Mouse (Mus musculus) heart, adult 2 months (tissue): ENCODE data around the gene Amigo1. TPM values are rescaled to one million over a fixed set of nuclear protein-coding genes. Genes with fewer than 3 reads are reported as not detected.

Experiments used
- DNase-seq, 2 experiments: peaks; one replicate each; pipeline ENCODE4 v3.0.0; 2021
- H3K27ac ChIP-seq: fragments of 200-600 bp; 2 replicates; pipeline ENCODE4 v1.8.1; 2022
- H3K27me3 ChIP-seq: fragments of 200-500 bp; 2 replicates; pipeline ENCODE4 v1.6.1; 2012; ENCODE audit warnings: mild to moderate bottlenecking, low read length, inconsistent platforms, mixed read lengths; ENCODE audit not compliant: control insufficient read depth, insufficient read depth
- H3K36me3 ChIP-seq: fragments of 200-500 bp; 2 replicates; pipeline ENCODE4 v1.6.1; 2012; ENCODE audit warnings: low read length, inconsistent platforms; ENCODE audit not compliant: control insufficient read depth, insufficient read depth
- H3K4me1 ChIP-seq: fragments of 200-500 bp; 2 replicates; pipeline ENCODE4 v1.6.1; 2011; ENCODE audit warnings: low read length; ENCODE audit not compliant: control insufficient read depth, insufficient read depth
- H3K4me3 ChIP-seq: fragments of 200-600 bp; 2 replicates; pipeline ENCODE4 v1.8.1; 2022
- H3K79me2 ChIP-seq: fragments of 200-500 bp; replicated peaks from 2 replicates; pipeline ENCODE4 v1.6.1; 2012; ENCODE audit warnings: mild to moderate bottlenecking, inconsistent platforms, low read length, moderate library complexity, mixed read lengths; ENCODE audit not compliant: control insufficient read depth, insufficient read depth
- H3K9ac ChIP-seq: fragments of 200-500 bp; 2 replicates; pipeline ENCODE4 v1.6.1; 2012; ENCODE audit warnings: low read depth, mild to moderate bottlenecking, control low read depth, inconsistent platforms, low read length, mixed read lengths
- CTCF ChIP-seq: fragments of 200-600 bp; IDR thresholded peaks from 2 replicates; pipeline ENCODE4 v1.8.1; 2022; ENCODE audit warnings: antibody characterized with exemption, mild to moderate bottlenecking, moderate library complexity
- EP300 ChIP-seq: fragments of 200-500 bp; IDR thresholded peaks from 2 replicates; pipeline ENCODE4 v1.6.1; 2011; ENCODE audit warnings: low read depth, low read length, control low read depth; ENCODE audit not compliant: insufficient read depth
- POLR2A ChIP-seq: fragments of 200-500 bp; IDR thresholded peaks from 2 replicates; pipeline ENCODE4 v1.6.1; 2011; ENCODE audit warnings: mild to moderate bottlenecking, low read depth, low read length, control low read depth; ENCODE audit not compliant: insufficient read depth
- WGBS: fragments of 180-500 bp; shearing (Covaris S2); methylation state at CpG from one replicate; pipeline ENCODE4 v1.1.7; 2018; 5-methylcytosine and 5-hydroxymethylcytosine counted together
- intact Hi-C: fragments of 180-260 bp; cut with DNase I; formaldehyde crosslinking; loops from one replicate; pipeline ENCODE4 v1.15.1; 2025
- polyA plus RNA-seq: library from polyadenylated mRNA; depleted of rRNA; stranded (reverse); fragments of >200 nt; gene quantifications from 2 replicates; pipeline ENCODE4 v1.2.3, GENCODE M21; 2012
- total RNA-seq, 2 experiments: library from RNA; stranded (reverse); gene quantifications; 2 replicates each; pipeline ENCODE4 v1.2.3; 2021

The Amigo1 gene
- total and polyA plus RNA-seq, 3 experiments, result 16.4 to 17.7 (median 16.8) TPM

DNA sequence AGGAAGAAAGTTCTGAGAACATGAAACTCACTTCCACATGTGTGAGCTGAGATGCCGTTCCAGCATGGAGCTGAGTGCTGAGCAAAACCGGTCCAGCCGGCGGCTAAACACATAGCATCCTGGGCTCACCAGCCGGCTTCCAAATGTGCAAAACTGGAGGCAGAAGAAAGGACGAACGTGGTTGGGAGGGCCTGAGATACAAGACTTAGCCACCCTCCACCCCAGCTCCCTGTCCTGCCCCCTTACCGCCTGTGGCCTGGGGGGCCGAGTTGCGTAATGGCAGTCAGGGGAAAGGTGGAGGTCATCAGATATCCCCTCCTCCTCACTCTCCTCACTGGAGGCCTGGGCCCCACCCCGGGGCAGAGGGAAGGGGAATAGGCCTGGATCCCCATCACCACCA, 18.3 kb downstream of the Amigo1 start:
- Histone ChIP-seq H3K27ac (no peak overlapping the region), H3K27me3 (no peaks in the 10 kb centered on the region), H3K79me2 (no peaks in the 10 kb centered on the region), H3K4me3 (no peak overlapping the region), H3K4me1 (peaks cover 1% of the 10 kb centered on the region; the same call in 1 of the 2 replicates), H3K36me3 (no peaks in the 10 kb centered on the region), H3K9ac (no peak overlapping the region)
- DNase-seq, result no peak
- intact Hi-C loops, result loop anchor here (1.0 to 5.0 kb wide), 2 partner anchors 40 to 132 kb away; no protein-coding TSS in a partner anchor
- TF ChIP-seq POLR2A (no peak), EP300 (no peak), CTCF (no peak)
- 87% methylated on average over 11 of the region's 11 CpGs for WGBS

DNA sequence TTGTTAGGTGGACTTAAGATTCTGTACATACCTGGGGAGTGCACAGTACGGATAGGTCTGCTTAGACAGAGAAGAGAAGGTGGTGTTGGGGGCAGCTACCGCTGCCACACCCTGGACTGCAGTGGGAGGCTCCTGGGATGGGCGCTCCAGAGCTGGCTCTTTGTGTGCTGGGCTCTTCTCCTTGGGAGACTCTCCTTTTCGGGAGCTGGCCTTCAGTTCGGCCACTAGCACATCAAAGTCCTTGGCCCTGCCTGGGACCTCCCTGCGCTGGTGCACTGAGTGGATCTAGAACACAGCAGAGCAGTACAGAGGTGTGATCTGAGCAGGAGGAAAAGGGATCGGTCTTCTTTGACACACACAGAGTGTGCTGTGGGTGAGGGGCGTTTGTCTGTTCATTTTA, 19.5 kb downstream of the Amigo1 start:
- no peaks in the 10 kb centered on the region for H3K36me3 ChIP-seq
- H3K9ac ChIP-seq, result no peak overlapping the region
- WGBS, result 89% methylated on average over 8 of the region's 8 CpGs
- no peaks in the 10 kb centered on the region for H3K79me2 ChIP-seq
- intact Hi-C loops, result no loop called here
- peaks cover 1% of the 10 kb centered on the region; the same call in 1 of the 2 replicates for H3K4me1 ChIP-seq
- H3K27ac ChIP-seq, result no peak overlapping the region
- no peaks in the 10 kb centered on the region for H3K27me3 ChIP-seq
- no peak overlapping the region for H3K4me3 ChIP-seq
- no peak for TF ChIP-seq EP300
- TF ChIP-seq CTCF, result no peak
- TF ChIP-seq POLR2A, result no peak
- no peak for DNase-seq

DNA sequence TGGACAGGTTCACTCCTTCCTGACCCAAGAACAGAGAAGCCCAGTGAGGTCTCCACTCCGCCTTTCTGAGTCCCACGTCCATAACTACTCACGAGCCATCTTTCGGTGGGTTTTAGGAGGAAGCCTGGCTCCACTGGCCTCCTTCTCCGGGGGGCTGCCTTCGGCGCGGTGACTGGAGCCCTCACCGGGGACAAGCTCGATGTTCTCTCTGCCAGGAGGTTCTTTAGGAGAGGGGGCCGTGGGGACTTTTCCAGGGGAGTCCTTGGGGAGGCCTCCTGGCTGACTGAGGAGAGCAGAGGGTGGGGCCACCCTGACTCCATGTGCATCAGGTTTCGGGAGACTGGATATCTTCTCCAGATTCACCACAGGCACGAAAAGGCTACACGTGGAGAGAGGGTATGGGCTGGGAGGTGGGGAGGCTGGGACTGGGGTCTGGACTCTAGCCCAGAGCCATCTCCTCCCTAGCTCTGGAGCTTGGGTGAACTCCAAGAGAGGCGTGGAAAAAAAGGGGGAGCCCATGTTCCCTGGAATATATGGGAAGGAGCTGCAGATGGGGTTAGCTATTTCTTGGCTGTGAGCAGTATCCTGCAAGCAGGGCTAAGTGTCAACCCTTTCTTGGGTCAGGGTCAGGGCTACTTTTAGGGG, 20.7 kb downstream of the Amigo1 start:
- no peak for DNase-seq
- H3K4me1 ChIP-seq, result peaks cover 2% of the 10 kb centered on the region
- H3K4me3 ChIP-seq, result no peak overlapping the region
- no peaks in the 10 kb centered on the region for H3K79me2 ChIP-seq
- no peaks in the 10 kb centered on the region for H3K27me3 ChIP-seq
- 77% methylated on average over 15 of the region's 15 CpGs for WGBS
- no peaks in the 10 kb centered on the region for H3K36me3 ChIP-seq
- no peak overlapping the region for H3K27ac ChIP-seq
- H3K9ac ChIP-seq, result no peak overlapping the region
- intact Hi-C loops, result no loop called here
- TF ChIP-seq POLR2A (no peak), CTCF (no peak), EP300 (no peak)

DNA sequence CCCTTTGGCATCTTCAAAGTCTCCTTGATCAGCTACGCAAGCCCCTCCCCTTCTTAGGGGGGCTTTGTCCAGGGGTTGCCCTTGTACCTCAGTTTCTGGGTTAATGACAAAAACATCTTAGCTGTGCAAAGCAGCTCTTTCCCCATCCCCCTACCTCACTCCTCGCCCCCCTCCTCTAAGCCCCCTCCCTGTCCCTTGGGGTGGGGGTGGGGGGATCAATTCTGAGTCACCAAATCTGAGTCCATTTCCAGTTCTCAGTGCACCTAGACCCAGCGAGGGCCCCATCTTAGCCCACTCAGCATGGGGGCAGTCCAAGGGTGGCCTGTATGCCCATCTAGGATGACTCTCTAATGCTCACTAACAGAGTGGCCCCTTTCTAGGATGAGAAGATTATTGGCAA, 22.9 kb downstream of the Amigo1 start:
- 79% methylated on average over 3 of the region's 3 CpGs for WGBS
- Histone ChIP-seq H3K79me2 (no peaks in the 10 kb centered on the region), H3K27ac (no peak overlapping the region), H3K36me3 (no peaks in the 10 kb centered on the region), H3K27me3 (no peaks in the 10 kb centered on the region), H3K9ac (no peak overlapping the region), H3K4me1 (peaks cover 2% of the 10 kb centered on the region), H3K4me3 (no peak overlapping the region)
- DNase-seq, result peak in 1 of 2 experiments; percentile 15
- TF ChIP-seq CTCF (no peak), POLR2A (no peak), EP300 (no peak)
- intact Hi-C loops, result no loop called here

DNA sequence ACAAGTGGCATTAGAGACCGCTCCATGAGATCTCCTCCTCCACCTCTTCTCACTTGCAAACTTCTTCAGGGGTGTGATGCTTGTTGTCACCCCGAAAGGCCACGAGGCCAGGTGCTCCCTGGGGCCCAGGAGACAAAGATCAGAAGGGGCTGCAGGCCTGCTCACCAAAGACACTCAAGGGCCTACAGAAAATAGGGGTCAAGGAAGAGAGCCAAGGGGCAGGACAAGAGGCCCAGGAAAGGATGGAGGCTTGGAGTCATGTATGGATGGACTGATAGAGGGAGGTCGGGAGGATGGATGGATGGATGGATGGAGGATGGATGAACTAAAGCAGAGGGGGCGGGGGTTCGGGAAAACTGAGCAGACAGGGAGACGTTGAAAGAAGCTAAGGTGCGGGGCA, 23.4 kb downstream of the Amigo1 start:
- peak in 1 of 2 experiments; percentile 23 for DNase-seq
- 15% methylated on average over 8 of the region's 8 CpGs for WGBS
- TF ChIP-seq POLR2A, result no peak
- TF ChIP-seq EP300, result no peak
- no peak for TF ChIP-seq CTCF
- Histone ChIP-seq H3K27me3 (no peaks in the 10 kb centered on the region), H3K4me3 (peak overlapping the region; percentile 83), H3K4me1 (peaks cover 2% of the 10 kb centered on the region), H3K36me3 (no peaks in the 10 kb centered on the region), H3K79me2 (no peaks in the 10 kb centered on the region), H3K27ac (no peak overlapping the region), H3K9ac (peak overlapping the region; percentile 53)
- intact Hi-C loops, result no loop called here
